Mouse (Mus musculus): ENCODE measurements at regions not wholly inside any gene's neighbourhood (a gene's known extent, or its start where the extent isn't known, plus 50 kb on each side); places are given as distances from the start of the nearest gene placed in this dataset.

GRCm38 (mm10) chrX:12889482-12889808, 127.6 kb upstream of the Med14 start:
- TF ChIP-seq POLR2A (IDR thresholded peaks at IDR 0.05; ENCODE audit: borderline replicate concordance, extremely low read depth, low read depth, low read length) (no peak), CTCF (IDR thresholded peaks at IDR 0.05; ENCODE audit: insufficient read depth, low read length) (no peak)
